Mouse (Mus musculus): ENCODE results near the gene Foxf1.

- TF ChIP-seq POLR2A (IDR thresholded peaks at IDR 0.05; ENCODE audit: borderline replicate concordance, extremely low read depth, low read depth, low read length) (no peak), CTCF (IDR thresholded peaks at IDR 0.05; ENCODE audit: insufficient read depth, low read length) (no peak)
These were observed 9.3 kb downstream of the Foxf1 start for GRCm38 (mm10) chr8:121093496-121093895.

All from lung, adult 2 months (tissue).